Mouse (Mus musculus) layer of hippocampus, adult 9-10 months (tissue): ENCODE measurements at regions not wholly inside any gene's neighbourhood (a gene's known extent, or its start where the extent isn't known, plus 50 kb on each side); places are given as distances from the start of the nearest gene placed in this dataset.
A peak's percentile ranks its signal among the peaks of the same experiment; 100 is the strongest.

Source experiments
- DNase-seq: peaks from one replicate; pipeline ENCODE4 v3.0.0; 2022; ENCODE audit warnings: low spot score

DNA sequence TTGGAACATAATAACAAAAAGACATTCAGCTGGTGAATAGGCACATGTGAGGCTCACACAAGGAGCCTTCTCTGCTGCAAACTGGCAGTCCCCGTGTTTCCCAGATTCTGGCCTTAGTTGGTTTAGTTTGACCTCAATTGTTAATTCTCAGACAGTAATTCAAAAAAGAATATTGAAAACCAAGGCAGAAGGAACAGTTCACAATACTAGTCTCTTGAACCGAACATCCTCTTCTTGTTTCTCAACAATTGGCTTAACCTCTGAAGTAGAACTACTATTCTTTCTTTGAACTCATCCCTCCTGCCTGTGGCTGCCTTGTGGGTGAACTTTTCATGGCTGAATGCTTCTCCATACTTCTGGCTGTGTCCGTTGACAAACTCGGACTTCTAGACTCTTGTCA is 110.4 kb upstream of the Neil3 start:
- DNase-seq = no peak

GRCm38 (mm10) chr8:53769211-53769610 is 130.3 kb upstream of the Neil3 start:
- no peak for DNase-seq

- DNase-seq = no peak
These were observed 136.6 kb upstream of the Neil3 start for GRCm38 (mm10) chr8:53775511-53775910.

DNA sequence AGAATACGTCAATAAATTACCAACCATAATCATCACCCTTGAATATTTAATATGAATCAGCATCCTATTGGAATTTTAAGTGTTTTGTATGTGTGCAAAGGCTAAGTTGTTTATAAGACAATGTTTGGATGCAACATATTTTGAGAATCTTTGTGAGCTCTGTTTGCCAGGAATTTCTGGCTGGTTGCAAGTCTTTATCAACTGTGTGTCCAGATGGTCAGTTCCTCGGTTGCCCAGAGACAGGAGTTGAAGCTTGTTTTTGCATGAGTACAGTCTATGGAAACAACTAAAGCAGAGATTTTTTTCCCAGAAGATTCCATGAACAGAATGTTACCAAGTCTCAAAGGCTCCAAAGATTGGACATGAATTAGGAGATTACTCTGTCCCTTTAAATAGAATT is 142.0 kb upstream of the Neil3 start:
- DNase-seq = no peak

DNA sequence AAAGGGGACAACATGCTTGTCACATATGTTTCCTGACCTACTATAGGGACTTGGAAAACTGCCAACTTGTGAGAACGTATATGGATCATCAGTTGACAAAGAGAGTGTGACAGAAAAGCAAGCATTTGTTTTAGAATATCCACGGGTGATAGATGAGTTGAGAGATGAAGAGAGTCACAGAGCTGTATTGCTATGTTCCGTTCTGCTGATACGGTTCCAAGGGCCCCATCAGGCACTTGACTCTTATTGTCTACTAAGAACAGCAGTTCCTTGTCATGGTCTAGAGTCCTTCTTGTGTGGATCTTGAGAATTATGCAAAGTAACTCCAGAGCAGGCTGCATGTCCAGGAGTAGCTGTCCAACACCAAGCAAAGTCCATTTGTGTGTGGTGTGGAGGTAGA is 143.0 kb upstream of the Neil3 start:
- no peak for DNase-seq

DNA sequence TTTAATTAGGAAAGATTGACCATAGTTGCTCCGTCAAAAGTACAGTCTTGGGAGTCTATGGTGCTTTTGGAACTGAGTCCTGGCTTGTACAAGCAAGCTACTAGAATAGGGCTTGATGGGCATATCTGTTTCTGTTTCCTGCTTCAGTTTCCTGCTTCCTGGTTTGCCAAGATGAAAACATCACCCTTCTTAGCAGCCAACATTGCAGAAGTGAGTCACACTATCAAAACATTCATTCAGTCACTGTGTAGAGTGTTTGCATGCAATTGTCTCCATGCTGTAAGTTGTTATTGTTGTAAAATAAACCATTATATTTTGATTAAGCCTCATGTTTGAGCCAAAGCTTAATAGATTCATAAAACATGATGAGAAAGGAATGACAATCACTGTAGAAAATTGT is 149.3 kb upstream of the Neil3 start:
- DNase-seq = no peak

GRCm38 (mm10) chr8:53821148-53821547 is 182.3 kb upstream of the Neil3 start:
- peak; percentile 0 for DNase-seq

GRCm38 (mm10) chr8:53827395-53827794 is 188.5 kb upstream of the Neil3 start:
- DNase-seq = no peak

DNA sequence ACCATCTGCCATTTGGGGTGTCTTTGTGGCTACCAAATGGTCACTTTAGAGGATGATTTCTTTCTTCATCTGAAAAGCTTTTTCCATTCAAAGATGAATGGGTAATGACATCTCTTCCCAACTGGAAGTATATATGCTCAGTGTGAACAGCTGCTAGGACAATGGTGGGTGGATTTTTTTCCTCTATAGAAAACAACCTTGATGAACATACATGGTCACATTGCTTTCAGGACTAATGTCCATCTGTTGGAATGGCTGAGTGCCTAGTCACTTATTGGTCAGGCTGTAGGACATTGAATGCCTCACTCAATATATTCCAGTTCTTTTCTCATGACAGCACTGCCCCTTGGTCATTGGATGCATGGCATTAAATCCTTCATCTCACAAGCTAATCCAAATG is 209.0 kb upstream of the Neil3 start:
- no peak for DNase-seq

GRCm38 (mm10) chr8:53868567-53868966 is 208.8 kb upstream of the Vegfc start:
- no peak for DNase-seq

- no peak for DNase-seq
These were observed 207.3 kb upstream of the Vegfc start for GRCm38 (mm10) chr8:53869997-53870596.

- DNase-seq = no peak
These were observed 205.3 kb upstream of the Vegfc start for GRCm38 (mm10) chr8:53872033-53872619.

- DNase-seq = no peak
These were observed 198.6 kb upstream of the Vegfc start for GRCm38 (mm10) chr8:53878846-53879245.

DNA sequence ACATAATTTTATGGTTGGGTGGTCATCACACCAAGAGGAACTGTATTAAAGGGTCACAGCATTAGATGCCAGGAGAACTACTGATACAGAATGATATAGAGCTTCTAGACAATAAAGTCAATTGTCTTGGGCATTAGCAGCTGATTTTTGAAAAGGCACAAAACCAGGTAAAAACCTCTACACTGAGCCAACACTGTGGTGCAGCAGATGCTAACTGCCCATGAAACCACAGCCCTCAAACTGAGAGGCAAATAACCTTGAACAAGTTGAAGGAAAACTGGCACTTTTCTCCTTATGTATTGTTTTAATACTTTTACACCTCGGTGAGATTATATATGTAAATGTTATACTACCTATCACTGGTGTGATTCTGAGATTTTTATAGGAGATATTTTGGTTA is 195.9 kb upstream of the Vegfc start:
- no peak for DNase-seq

DNA sequence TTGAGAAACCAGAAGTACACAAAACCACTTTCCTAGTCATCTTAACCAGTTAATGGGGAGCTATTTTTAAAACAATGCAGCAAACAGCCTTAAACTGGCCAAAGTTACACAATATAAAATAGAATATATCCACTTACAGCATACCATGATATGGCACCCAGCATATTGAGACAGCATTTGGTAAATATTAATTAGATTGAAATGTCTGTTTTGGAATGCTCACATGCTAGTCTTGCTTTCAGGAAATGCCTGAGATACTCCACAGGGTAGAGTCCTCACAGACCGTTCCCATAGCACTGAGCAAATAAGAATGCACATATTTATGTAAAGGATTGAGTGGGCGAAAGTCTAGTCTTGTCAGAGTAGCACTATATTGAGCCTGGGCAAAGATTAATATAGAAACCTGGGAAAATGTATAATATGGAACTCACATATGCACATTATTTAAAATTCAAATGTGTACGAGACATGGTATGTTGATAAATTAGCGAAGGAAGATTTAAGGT is 185.1 kb upstream of the Vegfc start:
- no peak for DNase-seq

GRCm38 (mm10) chr8:53892770-53893169 is 184.6 kb upstream of the Vegfc start:
- DNase-seq = no peak

DNA sequence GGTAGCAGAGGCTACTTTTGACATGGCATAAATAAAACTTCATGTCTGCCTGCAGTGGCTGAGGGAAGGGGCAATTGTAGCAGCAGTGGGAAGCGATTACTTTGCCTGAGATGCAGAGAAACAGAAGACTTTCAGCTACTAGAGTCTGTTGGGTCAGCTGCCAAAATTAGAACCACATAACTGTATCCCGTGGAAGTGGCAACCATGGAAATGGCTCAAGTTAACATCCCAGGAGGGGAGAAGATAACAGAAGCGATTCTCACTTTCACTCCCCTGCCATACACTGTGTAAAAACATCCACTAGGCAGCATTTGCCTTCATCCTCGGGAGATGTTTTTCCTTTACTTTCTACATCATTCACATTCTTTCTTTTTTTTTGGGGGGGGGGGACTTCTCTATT is 155.1 kb upstream of the Vegfc start:
- no peak for DNase-seq

- DNase-seq = no peak
These were observed 146.7 kb upstream of the Vegfc start for GRCm38 (mm10) chr8:53930685-53931084.

DNA sequence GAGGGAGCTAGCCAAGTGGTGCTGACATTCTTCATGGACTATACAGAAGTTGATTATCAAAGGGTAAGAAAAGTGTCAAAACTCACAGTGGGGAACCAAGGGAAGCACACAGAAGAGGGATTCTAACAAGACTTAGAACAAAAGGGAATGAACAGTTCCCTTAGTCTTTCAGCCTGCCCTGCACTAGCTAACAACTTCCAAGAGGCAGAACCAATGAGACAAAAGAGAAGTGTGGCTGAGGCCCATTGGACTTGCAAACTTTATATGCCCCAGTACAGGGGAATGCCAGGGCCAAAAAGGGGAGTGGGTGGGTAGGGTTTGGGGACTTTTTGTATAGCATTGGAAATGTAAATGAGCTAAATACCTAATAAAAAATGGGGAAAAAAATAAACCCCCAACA is 139.0 kb upstream of the Vegfc start:
- DNase-seq = no peak

GRCm38 (mm10) chr8:53939519-53939918 is 137.9 kb upstream of the Vegfc start:
- no peak for DNase-seq

DNA sequence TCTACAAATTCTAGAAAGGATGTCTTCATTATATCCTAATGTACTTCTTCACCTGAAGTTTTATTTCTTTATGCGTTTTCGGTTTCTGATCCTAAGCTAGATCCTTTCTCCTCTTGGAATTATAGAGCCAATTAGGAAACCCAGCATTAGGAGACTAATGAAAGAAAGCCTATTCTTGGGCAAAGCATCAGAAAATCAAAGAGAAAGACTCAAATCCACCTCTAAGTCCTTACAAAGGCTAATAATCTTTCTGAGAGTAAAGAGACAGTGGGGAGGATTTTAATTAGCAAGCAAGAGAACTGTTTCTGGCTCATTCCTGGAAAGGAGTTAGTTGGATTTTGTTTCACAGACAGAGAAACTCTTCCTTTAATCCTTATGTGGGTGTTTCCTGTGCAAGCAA is 136.3 kb upstream of the Vegfc start:
- no peak for DNase-seq

- no peak for DNase-seq
These were observed 131.8 kb upstream of the Vegfc start for GRCm38 (mm10) chr8:53945561-53945960.

- DNase-seq = no peak
These were observed 130.0 kb upstream of the Vegfc start for GRCm38 (mm10) chr8:53947384-53947783.

- no peak for DNase-seq
These were observed 122.8 kb upstream of the Vegfc start for GRCm38 (mm10) chr8:53954476-53955158.
